Mouse (Mus musculus): ENCODE measurements around the gene Ccr5. TPM values are rescaled to one million over a fixed set of nuclear protein-coding genes. Genes with fewer than 3 reads are reported as not detected.
"Not testable (repeated sequence)": the region's sequence is repeated elsewhere in the genome, so short reads cannot be mapped to it uniquely, and the experiment has no call there.

Gene Ccr5
- 3.4 and 6.0 TPM in 2 replicates for polyA plus RNA-seq (2012; rRNA removed)

DNA sequence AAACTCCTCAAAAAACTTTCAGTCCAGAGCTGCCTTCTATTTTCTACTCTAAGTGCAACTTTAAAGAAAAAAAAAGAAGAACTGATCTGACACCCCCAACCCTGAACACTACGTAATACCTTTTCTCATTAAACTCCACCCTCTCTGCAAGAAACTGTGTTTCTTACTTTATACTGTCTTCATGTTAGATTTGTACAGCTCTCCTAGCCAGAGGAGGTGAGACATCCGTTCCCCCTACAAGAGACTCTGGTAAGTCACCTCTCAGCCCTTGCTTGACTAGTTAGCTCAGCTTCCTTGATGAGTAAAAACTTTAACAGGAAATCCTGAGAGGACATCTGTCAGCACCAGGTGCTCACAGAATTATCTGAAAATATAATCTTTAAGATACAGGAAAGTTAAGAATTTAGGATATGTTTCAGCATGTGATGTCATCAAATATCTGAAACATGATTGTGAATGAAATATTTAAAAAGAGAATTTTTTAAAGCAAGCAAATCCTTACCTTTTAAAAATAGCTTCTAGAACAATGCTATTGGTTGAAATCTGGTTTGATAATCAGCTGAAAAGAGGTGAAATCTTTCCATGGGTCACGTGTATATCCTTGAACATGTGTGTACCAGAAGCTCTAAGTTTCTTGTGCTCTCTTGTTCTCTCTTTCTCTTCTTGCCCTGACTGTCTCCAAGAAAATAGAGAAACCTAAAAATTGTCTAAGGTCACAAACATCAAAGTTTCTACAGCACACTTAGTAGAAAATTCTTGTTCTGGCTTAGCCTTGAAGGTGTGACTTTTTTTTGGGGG is at the start of gene Ccr5:
TSS of gene Ccr5 (plus strand) at position 157 of the 798 bp plus-strand sequence.
- no peak for DNase-seq (ENCODE audit: extremely low spot score in 1 of 2, low spot score in 1 of 2)

DNA sequence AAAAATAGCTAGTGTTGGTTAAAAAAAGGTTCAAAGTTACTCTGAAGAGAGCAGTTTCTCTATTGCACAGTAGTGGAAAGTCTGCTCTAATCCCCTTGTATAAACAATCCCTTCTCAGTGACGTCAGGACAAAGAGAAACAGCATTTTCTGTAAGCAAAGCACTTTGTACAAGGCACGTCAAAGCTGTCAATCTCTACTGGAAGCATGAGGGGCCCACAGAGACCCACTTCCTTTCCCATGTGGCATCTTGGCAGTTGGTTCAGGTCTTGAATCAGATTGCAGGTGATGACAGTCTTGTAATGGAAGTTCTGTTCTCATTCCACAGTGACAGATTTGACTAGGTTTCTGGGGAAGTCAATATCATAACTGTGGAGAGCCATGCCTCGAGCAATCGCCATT is 41.5 kb upstream of the Ccr5 start:
- no peak for DNase-seq (ENCODE audit: extremely low spot score in 1 of 2, low spot score in 1 of 2)

GRCm38 (mm10) chr9:124080471-124080870 is 40.9 kb upstream of the Ccr5 start:
- DNase-seq (ENCODE audit: extremely low spot score in 1 of 2, low spot score in 1 of 2) = not testable (repeated sequence)

DNA sequence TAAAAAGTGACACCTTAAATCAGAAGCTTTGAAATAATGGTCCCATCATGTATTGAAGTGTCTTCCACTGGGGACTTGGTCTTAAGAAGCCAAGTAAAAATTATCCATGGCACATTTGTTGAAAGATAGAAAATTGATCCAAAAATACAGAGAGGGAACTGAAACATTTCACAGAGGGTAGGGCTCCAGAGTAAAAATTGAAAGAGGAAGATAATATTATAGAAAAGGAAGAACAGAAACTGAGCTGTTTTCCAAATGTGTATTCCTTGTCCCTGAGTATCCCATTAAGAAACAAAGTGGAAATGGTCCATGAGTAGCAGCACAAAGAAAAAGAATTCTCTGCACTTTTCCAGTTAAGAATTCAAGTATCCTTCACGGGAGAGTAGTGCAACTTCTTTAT is 30.9 kb upstream of the Ccr5 start:
- DNase-seq (ENCODE audit: extremely low spot score in 1 of 2, low spot score in 1 of 2) = no peak

DNA sequence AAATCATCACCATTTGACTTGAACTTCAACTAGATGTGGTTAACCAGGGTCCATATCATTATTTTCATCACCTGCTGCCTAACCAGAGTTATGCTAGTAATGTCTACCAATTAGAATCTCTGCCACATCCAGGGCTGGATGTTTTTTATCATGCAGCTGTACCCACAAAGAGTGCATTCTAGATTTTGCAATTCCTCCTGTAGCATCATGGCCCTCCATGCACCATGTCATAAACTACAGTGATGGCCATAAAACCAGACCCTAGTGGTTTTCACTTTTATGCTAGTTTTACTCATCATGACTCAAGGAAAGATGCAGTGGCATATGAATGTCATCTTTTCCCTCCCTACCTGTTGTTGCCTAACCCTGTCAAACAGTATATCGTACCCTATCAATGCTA is 22.2 kb upstream of the Ccr5 start:
- no peak for DNase-seq (ENCODE audit: extremely low spot score in 1 of 2, low spot score in 1 of 2)

GRCm38 (mm10) chr9:124100357-124100756 is 21.0 kb upstream of the Ccr5 start:
- DNase-seq (ENCODE audit: extremely low spot score in 1 of 2, low spot score in 1 of 2) = no peak

GRCm38 (mm10) chr9:124101723-124102122 is 19.6 kb upstream of the Ccr5 start, which contains the start of gene Ccr2:
Ccr2 (plus strand) TSS chr9:124101950.
- DNase-seq (ENCODE audit: extremely low spot score in 1 of 2, low spot score in 1 of 2) = no peak

GRCm38 (mm10) chr9:124103199-124103598 is 18.1 kb upstream of the Ccr5 start:
- no peak for DNase-seq (ENCODE audit: extremely low spot score in 1 of 2, low spot score in 1 of 2)

GRCm38 (mm10) chr9:124105196-124105595 is 16.1 kb upstream of the Ccr5 start:
- DNase-seq (ENCODE audit: extremely low spot score in 1 of 2, low spot score in 1 of 2) = no peak

GRCm38 (mm10) chr9:124107232-124107631 is 14.1 kb upstream of the Ccr5 start:
- DNase-seq (ENCODE audit: extremely low spot score in 1 of 2, low spot score in 1 of 2) = no peak

- DNase-seq (ENCODE audit: extremely low spot score in 1 of 2, low spot score in 1 of 2) = no peak
Observed at GRCm38 (mm10) chr9:124108356-124109127, 12.8 kb upstream of the Ccr5 start.

DNA sequence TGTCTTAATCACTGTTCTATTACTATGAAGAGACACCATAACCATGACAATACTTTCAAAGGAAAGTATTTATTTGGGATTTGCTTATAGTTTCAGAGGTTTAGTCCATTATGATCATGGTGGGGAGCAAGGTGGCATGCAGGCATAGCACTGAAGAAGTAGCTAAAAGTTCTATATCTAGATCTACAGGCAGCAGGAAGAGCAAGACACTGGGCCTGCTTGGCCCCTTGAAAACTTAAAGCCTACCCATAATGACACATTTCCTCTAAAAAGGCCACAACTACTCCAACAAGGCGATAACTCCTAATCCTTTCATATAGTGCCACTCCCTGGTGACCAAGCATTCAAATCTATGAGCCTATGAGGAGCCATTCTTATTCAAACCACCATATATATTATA is 9.3 kb upstream of the Ccr5 start:
- DNase-seq (ENCODE audit: extremely low spot score in 1 of 2, low spot score in 1 of 2) = no peak

DNA sequence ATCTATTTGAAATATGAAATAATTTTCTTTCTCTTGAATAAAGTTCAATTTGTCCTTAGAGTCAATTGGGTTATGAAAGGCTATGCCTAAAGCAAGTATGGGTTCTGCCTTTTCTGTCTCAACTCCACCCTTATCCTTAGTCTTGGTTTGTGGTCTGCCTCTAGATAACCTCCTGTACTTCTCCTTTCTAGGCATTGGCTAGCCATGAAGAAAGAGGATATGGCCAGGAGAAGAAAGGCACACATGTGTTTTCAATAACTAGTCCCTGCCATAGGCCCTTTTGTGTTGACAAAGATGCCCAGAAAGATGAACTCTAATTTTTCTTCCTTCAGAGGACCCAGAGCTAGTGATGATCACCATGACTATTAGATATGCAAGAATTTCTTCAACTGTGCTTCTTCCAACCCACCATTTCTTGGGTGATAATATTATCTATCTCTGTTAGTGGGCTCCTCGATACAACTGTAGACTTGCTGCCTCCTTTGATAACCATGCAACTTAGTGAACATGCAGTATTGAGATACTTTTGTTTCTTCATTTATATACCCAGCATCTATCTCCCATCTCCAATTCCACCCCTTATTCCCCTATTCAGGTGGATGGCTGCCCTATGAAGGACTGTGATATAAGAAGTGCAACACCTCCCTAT is 8.6 kb upstream of the Ccr5 start:
- no peak for DNase-seq (ENCODE audit: extremely low spot score in 1 of 2, low spot score in 1 of 2)

DNA sequence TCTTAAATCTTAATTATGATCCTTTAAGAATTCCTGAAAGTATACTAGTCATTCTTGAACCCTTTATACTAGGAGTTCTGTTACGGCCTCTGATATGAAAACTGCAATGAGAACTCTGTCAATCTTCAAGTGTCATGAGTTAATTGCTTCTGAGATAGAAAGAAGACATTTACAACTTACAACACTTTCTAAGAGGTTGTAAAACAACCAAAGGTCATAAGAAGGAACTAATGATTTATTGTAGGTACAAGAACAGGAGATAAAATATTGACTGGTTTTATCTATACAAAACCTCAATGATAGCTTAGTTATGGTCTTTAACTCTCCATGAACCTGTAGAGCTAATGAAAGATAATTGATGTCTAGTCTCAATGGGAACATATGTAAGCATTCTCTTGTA is 7.6 kb upstream of the Ccr5 start:
- no peak for DNase-seq (ENCODE audit: extremely low spot score in 1 of 2, low spot score in 1 of 2)

DNA sequence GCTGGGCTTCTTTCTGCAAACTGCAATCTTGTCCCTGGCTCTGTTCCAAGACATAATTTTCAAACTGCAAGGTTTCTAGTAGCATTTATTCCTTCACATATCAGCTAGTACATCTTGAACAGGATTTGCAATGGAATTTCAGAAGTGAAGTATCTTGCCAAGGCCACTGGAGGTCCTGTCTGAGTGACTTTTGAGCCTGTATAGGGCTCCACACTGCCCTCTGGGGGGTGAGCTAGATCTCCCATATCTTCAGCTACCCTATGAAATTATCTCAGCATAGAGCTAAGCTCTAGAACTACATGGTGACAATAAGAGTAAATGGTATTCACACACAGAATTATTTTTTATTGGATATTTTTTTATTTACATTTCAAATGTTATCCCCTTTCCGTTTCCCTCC is 2.9 kb upstream of the Ccr5 start:
- no peak for DNase-seq (ENCODE audit: extremely low spot score in 1 of 2, low spot score in 1 of 2)

- DNase-seq (ENCODE audit: extremely low spot score in 1 of 2, low spot score in 1 of 2) = no peak
Observed at GRCm38 (mm10) chr9:124125576-124125975, 4.2 kb downstream of the Ccr5 start.

- no peak for DNase-seq (ENCODE audit: extremely low spot score in 1 of 2, low spot score in 1 of 2)
Observed at GRCm38 (mm10) chr9:124126373-124126772, 5.0 kb downstream of the Ccr5 start.

DNA sequence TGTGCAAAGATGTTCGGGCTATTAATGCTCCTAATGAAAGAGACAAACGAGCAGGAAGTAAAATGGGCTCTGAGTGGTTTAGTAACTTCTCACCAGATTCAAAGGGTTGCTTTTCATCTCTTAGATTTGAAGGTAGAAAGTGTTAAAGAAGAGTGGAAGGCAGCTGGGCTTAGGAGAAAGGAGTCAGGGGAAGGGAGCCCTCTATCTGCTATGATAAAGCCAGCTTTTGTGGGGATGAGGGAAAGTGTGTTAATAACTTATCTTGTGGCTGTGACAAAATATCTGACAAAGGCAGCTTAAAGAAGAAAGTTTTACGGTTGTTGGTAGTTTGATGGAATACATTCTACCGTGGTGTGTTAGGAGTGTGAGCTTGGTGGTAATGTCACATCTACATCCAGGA is 6.1 kb downstream of the Ccr5 start:
- DNase-seq (ENCODE audit: extremely low spot score in 1 of 2, low spot score in 1 of 2) = no peak

DNA sequence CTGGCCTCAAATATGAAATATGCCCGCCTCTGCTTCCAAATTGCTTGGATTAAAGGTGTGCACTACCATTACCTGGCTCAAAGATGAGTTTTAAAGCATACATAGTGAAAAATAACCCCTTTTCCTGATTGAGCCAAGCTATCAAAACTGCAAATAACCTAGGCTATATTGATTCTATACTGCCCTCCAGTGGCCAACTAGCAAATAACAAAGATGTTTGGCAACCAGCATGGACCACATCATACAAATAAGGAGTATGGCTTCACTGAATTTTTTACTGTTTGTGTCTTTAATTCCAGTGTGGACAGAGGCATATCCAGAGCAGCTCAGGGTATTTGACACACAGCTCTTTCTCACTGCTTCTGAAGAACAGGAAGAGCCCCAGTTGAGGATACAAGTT is 7.0 kb downstream of the Ccr5 start:
- peak; percentile 6 to 82 for DNase-seq (ENCODE audit: extremely low spot score in 1 of 2, low spot score in 1 of 2)

DNA sequence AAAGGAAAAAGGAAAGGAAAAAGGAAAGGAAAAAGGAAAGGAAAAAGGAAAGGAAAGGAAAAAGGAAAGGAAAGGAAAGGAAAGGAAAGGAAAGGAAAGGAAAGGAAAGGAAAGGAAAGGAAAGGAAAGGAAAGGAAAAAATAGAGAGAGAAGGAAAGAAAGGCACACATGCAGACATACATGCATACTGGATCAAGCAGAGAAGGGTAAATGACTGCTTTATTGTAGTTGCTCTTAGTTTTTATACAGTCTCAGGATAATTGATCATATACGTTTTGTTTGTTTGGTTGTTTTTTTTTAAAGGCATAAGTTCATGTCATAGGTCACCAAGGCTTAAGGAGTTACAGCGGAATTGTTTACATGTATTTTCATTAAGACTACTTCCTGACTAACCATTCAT is 11.6 kb downstream of the Ccr5 start:
- not testable (repeated sequence) for DNase-seq (ENCODE audit: extremely low spot score in 1 of 2, low spot score in 1 of 2)

- DNase-seq (ENCODE audit: extremely low spot score in 1 of 2, low spot score in 1 of 2) = not testable (repeated sequence)
Observed at GRCm38 (mm10) chr9:124134919-124135318, 13.6 kb downstream of the Ccr5 start.

All from frontal cortex, adult 2 months (tissue).